Mouse (Mus musculus): Measurements from ENCODE around the gene Fads2.

DNA sequence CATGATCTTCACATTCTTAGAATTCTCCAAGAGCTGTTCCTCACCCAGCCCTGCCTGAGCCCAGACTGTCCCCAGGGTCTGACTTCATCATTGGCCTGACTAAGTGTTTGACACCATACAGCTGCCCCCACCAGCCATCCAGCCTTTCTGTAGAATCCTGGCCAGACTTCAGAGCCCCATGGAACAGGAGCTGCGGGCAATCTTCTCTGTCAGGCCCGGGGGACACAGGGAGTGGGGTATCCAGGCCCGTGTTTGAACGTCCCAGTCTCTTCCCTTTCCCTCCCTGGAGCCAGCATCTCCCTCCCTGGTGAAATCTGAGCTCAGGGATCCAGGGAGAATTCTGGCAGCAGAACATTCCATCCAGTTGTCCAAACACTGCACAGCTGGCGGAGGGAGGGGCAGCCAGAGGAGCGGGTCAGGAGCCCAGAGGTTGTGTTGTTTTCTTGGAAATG lies 88.7 kb downstream of the Fads2 start:
- TF ChIP-seq CEBPB (IDR thresholded peaks at IDR 0.05; ENCODE audit: insufficient read depth, poor library complexity, severe bottlenecking) (no peak), POLR2A (IDR thresholded peaks at IDR 0.05; ENCODE audit: insufficient read length, low read depth) (no peak), MYOD1 (IDR thresholded peaks at IDR 0.05; ENCODE audit: control insufficient read depth in 1 of 3, insufficient read length in 2 of 3, low read depth in 2 of 3) (peak in 2 of 3 experiments; percentile 37 to 57), TCF12 (IDR thresholded peaks at IDR 0.05; ENCODE audit: insufficient read depth, poor library complexity, severe bottlenecking) (no peak), POLR2AphosphoS2 (IDR thresholded peaks at IDR 0.05; ENCODE audit: insufficient read length, low read depth) (no peak), MYOG (IDR thresholded peaks at IDR 0.05; ENCODE audit: control insufficient read depth in 1 of 3, insufficient read depth in 1 of 3, insufficient read length in 2 of 3, low read depth in 2 of 3) (no peak)
